Mouse (Mus musculus): ENCODE measurements at regions not wholly inside any gene's neighbourhood (a gene's known extent, or its start where the extent isn't known, plus 50 kb on each side); places are given as distances from the start of the nearest gene placed in this dataset.

DNA sequence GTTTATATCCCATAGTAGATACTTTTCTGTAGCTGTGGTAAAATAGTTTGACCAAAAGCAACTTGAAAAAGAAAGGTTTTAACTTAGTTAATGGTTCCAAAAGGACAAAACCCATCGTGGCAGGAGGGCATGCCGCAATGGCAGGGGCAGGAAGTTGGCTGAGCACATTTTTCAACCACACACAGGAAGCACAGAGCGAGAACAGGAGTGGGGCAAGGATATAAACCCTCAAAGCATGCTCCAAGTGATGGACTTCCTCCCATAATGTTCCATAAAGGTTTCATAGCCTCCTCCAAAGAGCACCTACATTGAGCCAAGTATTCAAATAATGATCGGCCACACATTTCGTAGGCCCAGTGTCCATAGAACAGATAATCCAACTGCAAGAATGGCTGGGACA is 229.7 kb downstream of the Nr2f2 start:
- no peak for TF ChIP-seq CTCF (IDR thresholded peaks at IDR 0.05; ENCODE audit: low read depth)
- TF ChIP-seq EP300 (IDR thresholded peaks at IDR 0.05; ENCODE audit: low read depth) = no peak
- H3K4me1 ChIP-seq (ENCODE audit: insufficient read depth) = no peaks in the 10 kb centered on the region
- ATAC-seq = no peak

DNA sequence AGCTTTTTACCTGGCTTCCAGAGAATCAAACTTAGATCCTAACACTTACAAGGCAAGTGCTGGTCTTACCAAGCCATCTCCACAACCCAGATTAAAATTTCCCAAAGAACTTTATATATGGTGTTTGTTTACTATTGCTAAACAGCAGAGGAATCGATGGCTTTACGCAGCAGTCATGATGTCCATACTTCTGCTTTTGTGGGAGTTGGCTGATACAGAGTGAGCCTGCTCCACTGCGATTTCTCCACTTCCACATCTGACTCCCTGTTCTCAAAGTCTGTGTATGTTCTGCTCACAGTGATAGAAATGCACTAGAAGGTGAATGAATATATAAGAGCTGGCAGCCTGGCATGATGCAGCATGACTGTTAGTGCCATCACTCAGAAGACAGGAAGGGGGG is 231.1 kb downstream of the Nr2f2 start:
- no peaks in the 10 kb centered on the region for H3K36me3 ChIP-seq (replicated peaks; ENCODE audit: insufficient read depth, low read length)
- no peaks in the 10 kb centered on the region for H3K27me3 ChIP-seq (ENCODE audit: insufficient read depth, low read length)
- H3K4me1 ChIP-seq (ENCODE audit: insufficient read depth) = no peaks in the 10 kb centered on the region
- H3K27ac ChIP-seq (ENCODE audit: low read depth) = no peak overlapping the region
- no peak overlapping the region for H3K4me2 ChIP-seq (ENCODE audit: low read depth, low read length)
- no peak overlapping the region for H3K4me3 ChIP-seq (ENCODE audit: low read depth, low read length)
- ATAC-seq (no peak), DNase-seq (no peak)
- TF ChIP-seq EP300 (IDR thresholded peaks at IDR 0.05; ENCODE audit: low read depth) (no peak), CTCF (IDR thresholded peaks at IDR 0.05; ENCODE audit: low read depth) (no peak)
- 68% methylated on average over 3 of the region's 3 CpGs for WGBS (ENCODE audit: insufficient replicate concordance)
- H3K9me3 ChIP-seq (ENCODE audit: low read length) = no peaks in the 10 kb centered on the region
- H3K9ac ChIP-seq (replicated peaks) = no peak overlapping the region

More for the DNA sequence above, 229.7 kb downstream of the Nr2f2 start:
- Histone ChIP-seq H3K27ac (ENCODE audit: low read depth) (no peak overlapping the region), H3K4me2 (ENCODE audit: low read depth, low read length) (no peak overlapping the region), H3K27me3 (ENCODE audit: insufficient read depth, low read length) (no peaks in the 10 kb centered on the region), H3K36me3 (replicated peaks; ENCODE audit: insufficient read depth, low read length) (no peaks in the 10 kb centered on the region), H3K4me3 (ENCODE audit: low read depth, low read length) (no peak overlapping the region), H3K9ac (replicated peaks) (no peak overlapping the region), H3K9me3 (ENCODE audit: low read length) (no peaks in the 10 kb centered on the region)
- WGBS (ENCODE audit: insufficient replicate concordance) = 57% methylated on average over 5 of the region's 5 CpGs
- DNase-seq = no peak

DNA sequence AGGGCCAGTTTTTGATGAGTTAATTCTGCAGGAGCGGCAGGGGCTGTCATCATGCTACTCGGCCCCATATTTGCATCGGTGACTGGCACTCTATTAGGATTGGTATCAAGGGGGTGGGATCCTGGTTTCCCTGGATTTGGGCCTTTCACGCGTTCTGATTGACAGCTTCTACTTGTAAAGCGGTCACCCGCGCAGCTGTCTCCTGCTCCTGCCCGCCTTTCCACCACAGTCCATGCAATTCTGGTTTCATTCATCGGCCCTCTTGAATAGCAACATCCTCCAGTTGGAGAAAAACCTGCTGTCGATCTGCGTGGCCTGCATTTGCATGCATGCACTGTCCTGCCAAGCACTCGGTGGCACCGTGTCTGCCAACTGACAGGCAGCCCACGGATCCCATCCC is 236.6 kb downstream of the Nr2f2 start:
- no peaks in the 10 kb centered on the region for H3K27me3 ChIP-seq (ENCODE audit: insufficient read depth, low read length)
- no peak overlapping the region for H3K9ac ChIP-seq (replicated peaks)
- no peaks in the 10 kb centered on the region for H3K9me3 ChIP-seq (ENCODE audit: low read length)
- no peak overlapping the region for H3K4me2 ChIP-seq (ENCODE audit: low read depth, low read length)
- 81% methylated on average over 15 of the region's 15 CpGs for WGBS (ENCODE audit: insufficient replicate concordance)
- no peak overlapping the region for H3K27ac ChIP-seq (ENCODE audit: low read depth)
- H3K36me3 ChIP-seq (replicated peaks; ENCODE audit: insufficient read depth, low read length) = no peaks in the 10 kb centered on the region
- DNase-seq = no peak
- TF ChIP-seq CTCF (IDR thresholded peaks at IDR 0.05; ENCODE audit: low read depth) = no peak
- TF ChIP-seq EP300 (IDR thresholded peaks at IDR 0.05; ENCODE audit: low read depth) = no peak
- no peak overlapping the region for H3K4me3 ChIP-seq (ENCODE audit: low read depth, low read length)
- ATAC-seq = no peak
- no peaks in the 10 kb centered on the region for H3K4me1 ChIP-seq (ENCODE audit: insufficient read depth)

GRCm38 (mm10) chr7:70122818-70123217 is 243.7 kb downstream of the Nr2f2 start:
- H3K36me3 ChIP-seq (replicated peaks; ENCODE audit: insufficient read depth, low read length) = no peaks in the 10 kb centered on the region
- H3K9ac ChIP-seq (replicated peaks) = no peak overlapping the region
- DNase-seq = no peak
- TF ChIP-seq CTCF (IDR thresholded peaks at IDR 0.05; ENCODE audit: low read depth) = no peak
- no peak for TF ChIP-seq EP300 (IDR thresholded peaks at IDR 0.05; ENCODE audit: low read depth)
- no peak overlapping the region for H3K27ac ChIP-seq (ENCODE audit: low read depth)
- H3K27me3 ChIP-seq (ENCODE audit: insufficient read depth, low read length) = peaks cover 4% of the 10 kb centered on the region; the same call in 1 of the 2 replicates
- 75% methylated on average over 9 of the region's 9 CpGs for WGBS (ENCODE audit: insufficient replicate concordance)
- no peaks in the 10 kb centered on the region for H3K4me1 ChIP-seq (ENCODE audit: insufficient read depth)
- H3K9me3 ChIP-seq (ENCODE audit: low read length) = no peaks in the 10 kb centered on the region
- no peak for ATAC-seq
- H3K4me3 ChIP-seq (ENCODE audit: low read depth, low read length) = no peak overlapping the region
- H3K4me2 ChIP-seq (ENCODE audit: low read depth, low read length) = no peak overlapping the region

DNA sequence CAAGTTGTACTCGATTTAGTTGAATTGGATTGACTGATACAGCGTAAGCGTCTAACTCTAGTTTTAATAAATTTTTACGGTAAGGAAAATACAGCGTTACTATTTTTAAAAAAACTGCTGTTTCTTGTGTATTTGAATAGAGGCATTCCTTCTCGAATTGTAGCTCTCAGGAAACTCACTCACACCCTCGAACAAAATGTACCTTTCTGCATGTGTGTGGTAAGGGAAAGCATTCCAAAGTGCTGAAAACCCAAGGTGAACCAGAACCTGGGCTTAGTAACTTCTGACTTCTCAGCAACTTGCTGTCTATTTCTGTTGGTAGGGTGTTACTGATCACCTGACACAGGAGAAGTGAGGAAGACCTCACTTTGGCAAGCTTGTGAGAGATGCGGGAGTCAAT is 247.0 kb downstream of the Nr2f2 start:
- no peaks in the 10 kb centered on the region for H3K4me1 ChIP-seq (ENCODE audit: insufficient read depth)
- DNase-seq (no peak), ATAC-seq (no peak)
- H3K27ac ChIP-seq (ENCODE audit: low read depth) = no peak overlapping the region
- H3K27me3 ChIP-seq (ENCODE audit: insufficient read depth, low read length) = peaks cover 4% of the 10 kb centered on the region; the same call in 1 of the 2 replicates
- no peaks in the 10 kb centered on the region for H3K36me3 ChIP-seq (replicated peaks; ENCODE audit: insufficient read depth, low read length)
- WGBS (ENCODE audit: insufficient replicate concordance) = 79% methylated on average over 8 of the region's 8 CpGs
- no peak overlapping the region for H3K9ac ChIP-seq (replicated peaks)
- no peaks in the 10 kb centered on the region for H3K9me3 ChIP-seq (ENCODE audit: low read length)
- no peak overlapping the region for H3K4me3 ChIP-seq (ENCODE audit: low read depth, low read length)
- TF ChIP-seq CTCF (IDR thresholded peaks at IDR 0.05; ENCODE audit: low read depth) (no peak), EP300 (IDR thresholded peaks at IDR 0.05; ENCODE audit: low read depth) (no peak)
- H3K4me2 ChIP-seq (ENCODE audit: low read depth, low read length) = no peak overlapping the region

- no peaks in the 10 kb centered on the region for H3K9me3 ChIP-seq (ENCODE audit: low read length)
- H3K4me3 ChIP-seq (ENCODE audit: low read depth, low read length) = no peak overlapping the region
- DNase-seq (no peak), ATAC-seq (no peak)
- no peak overlapping the region for H3K4me2 ChIP-seq (ENCODE audit: low read depth, low read length)
- no peaks in the 10 kb centered on the region for H3K36me3 ChIP-seq (replicated peaks; ENCODE audit: insufficient read depth, low read length)
- H3K27ac ChIP-seq (ENCODE audit: low read depth) = no peak overlapping the region
- TF ChIP-seq CTCF (IDR thresholded peaks at IDR 0.05; ENCODE audit: low read depth) = no peak
- no peak for TF ChIP-seq EP300 (IDR thresholded peaks at IDR 0.05; ENCODE audit: low read depth)
- H3K27me3 ChIP-seq (ENCODE audit: insufficient read depth, low read length) = peaks cover 4% of the 10 kb centered on the region; the same call in 1 of the 2 replicates
- WGBS (ENCODE audit: insufficient replicate concordance) = 52% methylated on average over 7 of the region's 7 CpGs
- no peak overlapping the region for H3K9ac ChIP-seq (replicated peaks)
- no peaks in the 10 kb centered on the region for H3K4me1 ChIP-seq (ENCODE audit: insufficient read depth)
Measured at GRCm38 (mm10) chr7:70118971-70119370, 247.6 kb downstream of the Nr2f2 start.
